Mouse (Mus musculus): ENCODE measurements at regions not wholly inside any gene's neighbourhood (a gene's known extent, or its start where the extent isn't known, plus 50 kb on each side); places are given as distances from the start of the nearest gene placed in this dataset.

- no peak overlapping the region for H3K4me3 ChIP-seq (replicated peaks)
- no peaks in the 10 kb centered on the region for H3K36me3 ChIP-seq (replicated peaks; ENCODE audit: low read length)
- no peaks in the 10 kb centered on the region for H3K27me3 ChIP-seq (replicated peaks)
- H3K9me3 ChIP-seq: no peaks in the 10 kb centered on the region
- no peak for TF ChIP-seq GATA1 (IDR thresholded peaks at IDR 0.05; ENCODE audit: borderline replicate concordance, low read length)
- TF ChIP-seq FLI1 (IDR thresholded peaks at IDR 0.05; ENCODE audit: low read length): no peak
- peaks cover 10% of the 10 kb centered on the region for H3K4me1 ChIP-seq
These were observed 323.9 kb upstream of the Rnaseh2b start for GRCm38 (mm10) chr14:61968467-61968866.

- Histone ChIP-seq H3K9me3 (no peaks in the 10 kb centered on the region), H3K36me3 (replicated peaks; ENCODE audit: low read length) (no peaks in the 10 kb centered on the region), H3K4me1 (peaks cover 10% of the 10 kb centered on the region), H3K27me3 (replicated peaks) (peaks cover 2% of the 10 kb centered on the region), H3K4me3 (replicated peaks) (no peak overlapping the region)
- no peak for TF ChIP-seq FLI1 (IDR thresholded peaks at IDR 0.05; ENCODE audit: low read length)
- TF ChIP-seq GATA1 (IDR thresholded peaks at IDR 0.05; ENCODE audit: borderline replicate concordance, low read length): no peak
These were observed 323.3 kb upstream of the Rnaseh2b start for GRCm38 (mm10) chr14:61968957-61969535.

DNA sequence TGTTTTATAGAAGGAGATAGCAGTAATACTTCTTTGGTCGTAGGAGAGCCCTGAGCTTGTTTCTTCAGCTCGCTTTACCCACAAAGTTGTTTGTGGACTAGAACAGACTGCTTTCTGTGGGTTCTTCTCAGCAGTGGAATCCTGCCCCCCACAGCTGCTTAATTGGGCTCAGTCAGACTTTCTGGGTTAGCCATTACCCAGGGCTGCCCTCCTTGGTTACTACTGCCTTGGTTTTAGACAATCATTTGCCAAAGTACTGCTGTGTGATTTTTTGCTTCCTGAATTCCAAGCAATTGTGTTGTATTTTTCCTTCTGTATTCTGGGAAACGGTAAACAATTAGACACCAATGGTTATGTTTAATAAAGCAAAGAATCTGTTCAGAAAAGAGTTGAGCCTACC, 321.8 kb upstream of the Rnaseh2b start:
- H3K4me1 ChIP-seq: peaks cover 10% of the 10 kb centered on the region
- H3K36me3 ChIP-seq (replicated peaks; ENCODE audit: low read length): no peaks in the 10 kb centered on the region
- peaks cover 6% of the 10 kb centered on the region for H3K27me3 ChIP-seq (replicated peaks)
- H3K9me3 ChIP-seq: no peaks in the 10 kb centered on the region
- no peak overlapping the region for H3K4me3 ChIP-seq (replicated peaks)
- TF ChIP-seq FLI1 (IDR thresholded peaks at IDR 0.05; ENCODE audit: low read length) (no peak), GATA1 (IDR thresholded peaks at IDR 0.05; ENCODE audit: borderline replicate concordance, low read length) (no peak)

GRCm38 (mm10) chr14:61971100-61972088, 321.0 kb upstream of the Rnaseh2b start:
- H3K27me3 ChIP-seq (replicated peaks): peaks cover 6% of the 10 kb centered on the region
- TF ChIP-seq FLI1 (IDR thresholded peaks at IDR 0.05; ENCODE audit: low read length) (no peak), GATA1 (IDR thresholded peaks at IDR 0.05; ENCODE audit: borderline replicate concordance, low read length) (no peak)
- peak overlapping the region; percentile 84 for H3K4me3 ChIP-seq (replicated peaks)
- H3K9me3 ChIP-seq: no peaks in the 10 kb centered on the region
- H3K4me1 ChIP-seq: peaks cover 10% of the 10 kb centered on the region
- H3K36me3 ChIP-seq (replicated peaks; ENCODE audit: low read length): no peaks in the 10 kb centered on the region

GRCm38 (mm10) chr14:61975301-61975732, 317.1 kb upstream of the Rnaseh2b start:
- Histone ChIP-seq H3K9me3 (no peaks in the 10 kb centered on the region), H3K4me1 (peaks cover 10% of the 10 kb centered on the region), H3K4me3 (replicated peaks) (no peak overlapping the region), H3K27me3 (replicated peaks) (peaks cover 6% of the 10 kb centered on the region), H3K36me3 (replicated peaks; ENCODE audit: low read length) (no peaks in the 10 kb centered on the region)
- TF ChIP-seq GATA1 (IDR thresholded peaks at IDR 0.05; ENCODE audit: borderline replicate concordance, low read length): no peak
- TF ChIP-seq FLI1 (IDR thresholded peaks at IDR 0.05; ENCODE audit: low read length): no peak

GRCm38 (mm10) chr14:61980581-61980980, 311.8 kb upstream of the Rnaseh2b start:
- no peak for TF ChIP-seq FLI1 (IDR thresholded peaks at IDR 0.05; ENCODE audit: low read length)
- TF ChIP-seq GATA1 (IDR thresholded peaks at IDR 0.05; ENCODE audit: borderline replicate concordance, low read length): no peak
- no peaks in the 10 kb centered on the region for H3K27me3 ChIP-seq (replicated peaks)
- no peaks in the 10 kb centered on the region for H3K36me3 ChIP-seq (replicated peaks; ENCODE audit: low read length)
- no peak overlapping the region for H3K4me3 ChIP-seq (replicated peaks)
- peaks cover 11% of the 10 kb centered on the region for H3K9me3 ChIP-seq
- no peaks in the 10 kb centered on the region for H3K4me1 ChIP-seq

- Histone ChIP-seq H3K36me3 (replicated peaks; ENCODE audit: low read length) (no peaks in the 10 kb centered on the region), H3K27me3 (replicated peaks) (no peaks in the 10 kb centered on the region), H3K9me3 (peaks cover 14% of the 10 kb centered on the region), H3K4me1 (no peaks in the 10 kb centered on the region), H3K4me3 (replicated peaks) (no peak overlapping the region)
- TF ChIP-seq GATA1 (IDR thresholded peaks at IDR 0.05; ENCODE audit: borderline replicate concordance, low read length): no peak
- no peak for TF ChIP-seq FLI1 (IDR thresholded peaks at IDR 0.05; ENCODE audit: low read length)
These were observed 306.8 kb upstream of the Rnaseh2b start for GRCm38 (mm10) chr14:61985575-61985974.

- Histone ChIP-seq H3K4me1 (no peaks in the 10 kb centered on the region), H3K27me3 (replicated peaks) (no peaks in the 10 kb centered on the region), H3K4me3 (replicated peaks) (no peak overlapping the region), H3K36me3 (replicated peaks; ENCODE audit: low read length) (no peaks in the 10 kb centered on the region), H3K9me3 (peaks cover 14% of the 10 kb centered on the region)
- TF ChIP-seq GATA1 (IDR thresholded peaks at IDR 0.05; ENCODE audit: borderline replicate concordance, low read length) (no peak), FLI1 (IDR thresholded peaks at IDR 0.05; ENCODE audit: low read length) (no peak)
These were observed 306.2 kb upstream of the Rnaseh2b start for GRCm38 (mm10) chr14:61986203-61986602.

DNA sequence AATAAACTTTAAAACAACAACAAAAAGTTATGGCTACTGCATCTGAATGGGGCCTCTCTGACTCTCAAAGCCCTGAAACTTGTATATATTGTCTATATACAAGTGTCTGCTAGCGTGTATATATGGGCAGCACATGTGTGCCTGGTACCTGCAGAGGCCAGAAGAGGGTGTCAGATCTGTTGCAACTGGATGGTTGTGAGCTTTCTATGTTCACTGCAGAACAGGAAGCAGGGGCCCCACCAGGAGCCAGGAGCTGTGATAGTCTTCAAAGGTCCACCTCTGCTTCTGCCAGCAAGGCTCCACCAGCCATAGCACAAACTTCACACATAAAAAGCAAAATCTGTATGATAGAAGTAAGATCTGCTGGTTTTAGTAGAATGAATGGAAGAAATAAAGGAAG, 297.1 kb upstream of the Rnaseh2b start:
- no peaks in the 10 kb centered on the region for H3K9me3 ChIP-seq
- TF ChIP-seq FLI1 (IDR thresholded peaks at IDR 0.05; ENCODE audit: low read length): no peak
- TF ChIP-seq GATA1 (IDR thresholded peaks at IDR 0.05; ENCODE audit: borderline replicate concordance, low read length): no peak
- no peaks in the 10 kb centered on the region for H3K36me3 ChIP-seq (replicated peaks; ENCODE audit: low read length)
- no peaks in the 10 kb centered on the region for H3K27me3 ChIP-seq (replicated peaks)
- H3K4me3 ChIP-seq (replicated peaks): no peak overlapping the region
- peaks cover 10% of the 10 kb centered on the region; the same call in 1 of the 2 replicates for H3K4me1 ChIP-seq

GRCm38 (mm10) chr14:61997736-61998135, 294.7 kb upstream of the Rnaseh2b start:
- no peaks in the 10 kb centered on the region for H3K36me3 ChIP-seq (replicated peaks; ENCODE audit: low read length)
- H3K4me1 ChIP-seq: peaks cover 14% of the 10 kb centered on the region
- H3K9me3 ChIP-seq: no peaks in the 10 kb centered on the region
- no peak for TF ChIP-seq GATA1 (IDR thresholded peaks at IDR 0.05; ENCODE audit: borderline replicate concordance, low read length)
- no peak for TF ChIP-seq FLI1 (IDR thresholded peaks at IDR 0.05; ENCODE audit: low read length)
- no peaks in the 10 kb centered on the region for H3K27me3 ChIP-seq (replicated peaks)
- no peak overlapping the region for H3K4me3 ChIP-seq (replicated peaks)

Data from megakaryocyte, embryonic 14.5 days (primary cell).